Mouse (Mus musculus): Measurements from ENCODE around the gene C2cd4b. TPM values are rescaled to one million over a fixed set of nuclear protein-coding genes. Genes with fewer than 3 reads are reported as not detected.
"Not testable (repeated sequence)": the region's sequence is repeated elsewhere in the genome, so short reads cannot be mapped to it uniquely, and the experiment has no call there.

C2cd4b gene
- polyA plus RNA-seq, 1 experiment from 2014 or later = 0.35 TPM

GRCm38 (mm10) chr9:67735426-67735825 lies 23.8 kb upstream of the C2cd4b start:
- Histone ChIP-seq H3K27me3 (ENCODE audit: control insufficient read depth, insufficient read depth, low read length) (no peaks in the 10 kb centered on the region), H3K9ac (ENCODE audit: low read depth, low read length) (no peak overlapping the region), H3K27ac (ENCODE audit: low read depth, low read length) (no peak overlapping the region), H3K4me1 (ENCODE audit: control insufficient read depth, insufficient read depth, low read length) (no peaks in the 10 kb centered on the region), H3K4me3 (ENCODE audit: low read length) (no peak overlapping the region), H3K4me2 (replicated peaks; ENCODE audit: low read depth, low read length) (no peak overlapping the region), H3K36me3 (ENCODE audit: control insufficient read depth, insufficient read depth, low read length) (no peaks in the 10 kb centered on the region), H3K9me3 (ENCODE audit: control insufficient read depth, low read length) (no peaks in the 10 kb centered on the region)
- ATAC-seq (ENCODE audit: low FRiP score, low TSS enrichment) = no peak
- 52% methylated on average over 11 of the region's 11 CpGs for WGBS

- Histone ChIP-seq H3K4me3 (ENCODE audit: low read length) (no peak overlapping the region), H3K4me2 (replicated peaks; ENCODE audit: low read depth, low read length) (no peak overlapping the region), H3K9me3 (ENCODE audit: control insufficient read depth, low read length) (no peaks in the 10 kb centered on the region), H3K9ac (ENCODE audit: low read depth, low read length) (no peak overlapping the region), H3K36me3 (ENCODE audit: control insufficient read depth, insufficient read depth, low read length) (no peaks in the 10 kb centered on the region), H3K27ac (ENCODE audit: low read depth, low read length) (no peak overlapping the region), H3K4me1 (ENCODE audit: control insufficient read depth, insufficient read depth, low read length) (no peaks in the 10 kb centered on the region), H3K27me3 (ENCODE audit: control insufficient read depth, insufficient read depth, low read length) (no peaks in the 10 kb centered on the region)
- ATAC-seq (ENCODE audit: low FRiP score, low TSS enrichment) = no peak
- 87% methylated on average over 2 of the region's 2 CpGs for WGBS
These were observed 18.0 kb upstream of the C2cd4b start for GRCm38 (mm10) chr9:67741256-67741655.

- no peak overlapping the region for H3K4me3 ChIP-seq (ENCODE audit: low read length)
- no peaks in the 10 kb centered on the region for H3K36me3 ChIP-seq (ENCODE audit: control insufficient read depth, insufficient read depth, low read length)
- no peak overlapping the region for H3K4me2 ChIP-seq (replicated peaks; ENCODE audit: low read depth, low read length)
- no peaks in the 10 kb centered on the region for H3K9me3 ChIP-seq (ENCODE audit: control insufficient read depth, low read length)
- 69% methylated on average over 16 of the region's 16 CpGs for WGBS
- no peaks in the 10 kb centered on the region for H3K4me1 ChIP-seq (ENCODE audit: control insufficient read depth, insufficient read depth, low read length)
- H3K27me3 ChIP-seq (ENCODE audit: control insufficient read depth, insufficient read depth, low read length) = 0 out of 2 replicates have a peak, but pooled peaks cover 3% of the 10 kb centered on the region
- H3K9ac ChIP-seq (ENCODE audit: low read depth, low read length) = no peak overlapping the region
- ATAC-seq (ENCODE audit: low FRiP score, low TSS enrichment) = no peak
- H3K27ac ChIP-seq (ENCODE audit: low read depth, low read length) = no peak overlapping the region
These were observed 5.6 kb upstream of the C2cd4b start for GRCm38 (mm10) chr9:67753411-67754182.

GRCm38 (mm10) chr9:67754713-67755112 lies 4.5 kb upstream of the C2cd4b start:
- Histone ChIP-seq H3K36me3 (ENCODE audit: control insufficient read depth, insufficient read depth, low read length) (no peaks in the 10 kb centered on the region), H3K4me1 (ENCODE audit: control insufficient read depth, insufficient read depth, low read length) (peaks cover 4% of the 10 kb centered on the region; the same call in 1 of the 2 replicates), H3K27me3 (ENCODE audit: control insufficient read depth, insufficient read depth, low read length) (peaks cover 11% of the 10 kb centered on the region), H3K9ac (ENCODE audit: low read depth, low read length) (no peak overlapping the region), H3K27ac (ENCODE audit: low read depth, low read length) (no peak overlapping the region), H3K9me3 (ENCODE audit: control insufficient read depth, low read length) (no peaks in the 10 kb centered on the region), H3K4me2 (replicated peaks; ENCODE audit: low read depth, low read length) (no peak overlapping the region), H3K4me3 (ENCODE audit: low read length) (no peak overlapping the region)
- ATAC-seq (ENCODE audit: low FRiP score, low TSS enrichment) = no peak
- 81% methylated on average over 3 of the region's 3 CpGs for WGBS

GRCm38 (mm10) chr9:67758686-67759085 lies 551 bp upstream of the C2cd4b start:
- ATAC-seq (ENCODE audit: low FRiP score, low TSS enrichment) = no peak
- Histone ChIP-seq H3K4me2 (replicated peaks; ENCODE audit: low read depth, low read length) (peak overlapping the region; percentile 98), H3K4me1 (ENCODE audit: control insufficient read depth, insufficient read depth, low read length) (peaks cover 4% of the 10 kb centered on the region; the same call in 1 of the 2 replicates), H3K36me3 (ENCODE audit: control insufficient read depth, insufficient read depth, low read length) (no peaks in the 10 kb centered on the region), H3K27ac (ENCODE audit: low read depth, low read length) (no peak overlapping the region), H3K9me3 (ENCODE audit: control insufficient read depth, low read length) (no peaks in the 10 kb centered on the region; the same call in 1 of the 2 replicates), H3K27me3 (ENCODE audit: control insufficient read depth, insufficient read depth, low read length) (peaks cover 15% of the 10 kb centered on the region), H3K4me3 (ENCODE audit: low read length) (peak overlapping the region; percentile 58; the same call in 1 of the 2 replicates), H3K9ac (ENCODE audit: low read depth, low read length) (no peak overlapping the region)
- WGBS = 3% methylated on average over 9 of the region's 9 CpGs

GRCm38 (mm10) chr9:67759956-67760764 lies 923 bp downstream of the C2cd4b start:
- H3K27ac ChIP-seq (ENCODE audit: low read depth, low read length) = not testable (repeated sequence)
- WGBS = under 1% methylated on average over 84 of the region's 114 CpGs

GRCm38 (mm10) chr9:67760991-67761390 lies 1.8 kb downstream of the C2cd4b start:
- no peak for ATAC-seq (ENCODE audit: low FRiP score, low TSS enrichment)
- Histone ChIP-seq H3K4me3 (ENCODE audit: low read length) (peak overlapping the region; percentile 58), H3K4me1 (ENCODE audit: control insufficient read depth, insufficient read depth, low read length) (peaks cover 4% of the 10 kb centered on the region; the same call in 1 of the 2 replicates), H3K4me2 (replicated peaks; ENCODE audit: low read depth, low read length) (peak overlapping the region; percentile 98; the same call in 1 of the 2 replicates), H3K27me3 (ENCODE audit: control insufficient read depth, insufficient read depth, low read length) (peaks cover 15% of the 10 kb centered on the region), H3K36me3 (ENCODE audit: control insufficient read depth, insufficient read depth, low read length) (no peaks in the 10 kb centered on the region), H3K9me3 (ENCODE audit: control insufficient read depth, low read length) (no peaks in the 10 kb centered on the region; the same call in 1 of the 2 replicates), H3K9ac (ENCODE audit: low read depth, low read length) (no peak overlapping the region), H3K27ac (ENCODE audit: low read depth, low read length) (no peak overlapping the region)
- WGBS = 68% methylated on average over 6 of the region's 6 CpGs

More at GRCm38 (mm10) chr9:67759956-67760764, 923 bp downstream of the C2cd4b start:
- Histone ChIP-seq H3K9ac (ENCODE audit: low read depth, low read length) (peak overlapping the region; percentile 63), H3K4me3 (ENCODE audit: low read length) (peak overlapping the region; percentile 58), H3K4me2 (replicated peaks; ENCODE audit: low read depth, low read length) (peak overlapping the region; percentile 98), H3K27me3 (ENCODE audit: control insufficient read depth, insufficient read depth, low read length) (peaks cover 15% of the 10 kb centered on the region)
- H3K4me1 ChIP-seq (ENCODE audit: control insufficient read depth, insufficient read depth, low read length); H3K9me3 ChIP-seq (ENCODE audit: control insufficient read depth, low read length); H3K36me3 ChIP-seq (ENCODE audit: control insufficient read depth, insufficient read depth, low read length): not testable (repeated sequence)
- peak; percentile 93 for ATAC-seq (ENCODE audit: low FRiP score, low TSS enrichment)

- Histone ChIP-seq H3K27me3 (ENCODE audit: control insufficient read depth, insufficient read depth, low read length) (peaks cover 12% of the 10 kb centered on the region), H3K4me1 (ENCODE audit: control insufficient read depth, insufficient read depth, low read length) (peaks cover 4% of the 10 kb centered on the region; the same call in 1 of the 2 replicates), H3K36me3 (ENCODE audit: control insufficient read depth, insufficient read depth, low read length) (no peaks in the 10 kb centered on the region), H3K4me3 (ENCODE audit: low read length) (no peak overlapping the region), H3K27ac (ENCODE audit: low read depth, low read length) (no peak overlapping the region), H3K9me3 (ENCODE audit: control insufficient read depth, low read length) (no peaks in the 10 kb centered on the region; the same call in 1 of the 2 replicates), H3K4me2 (replicated peaks; ENCODE audit: low read depth, low read length) (no peak overlapping the region), H3K9ac (ENCODE audit: low read depth, low read length) (no peak overlapping the region)
- ATAC-seq (ENCODE audit: low FRiP score, low TSS enrichment) = no peak
- WGBS = 76% methylated on average over 4 of the region's 4 CpGs
These were observed 4.1 kb downstream of the C2cd4b start for GRCm38 (mm10) chr9:67763326-67763725.

Measured in kidney, embryonic 14.5 days (tissue).